Mouse (Mus musculus) kidney, embryonic 16.5 days (tissue): ENCODE measurements around the gene Atp5d. TPM values are rescaled to one million over a fixed set of nuclear protein-coding genes. Genes with fewer than 3 reads are reported as not detected.

ENCODE experiments used
- ATAC-seq: fragments of 200-750 bp; cut with Nextera tagmentation; 2 replicates; pipeline ENCODE4 v1.8.0; 2017; ENCODE audit warnings: moderate TSS enrichment; ENCODE audit not compliant: low FRiP score, low TSS enrichment
- H3K27ac ChIP-seq: fragments of 300-500 bp; sonication (generic); 2 replicates; pipeline ENCODE4 v1.5.1; 2014; ENCODE audit warnings: low read length
- H3K27me3 ChIP-seq: fragments of 300-500 bp; sonication (generic); 2 replicates; pipeline ENCODE4 v1.6.1; 2014; ENCODE audit warnings: low read length, control low read depth, mixed read lengths; ENCODE audit not compliant: insufficient read depth
- H3K36me3 ChIP-seq: fragments of 300-500 bp; sonication (generic); 2 replicates; pipeline ENCODE4 v1.6.1; 2014; ENCODE audit warnings: low read length, control low read depth, mixed read lengths; ENCODE audit not compliant: insufficient read depth
- H3K4me1 ChIP-seq: fragments of 300-500 bp; sonication (generic); 2 replicates; pipeline ENCODE4 v1.6.1; 2014; ENCODE audit warnings: low read length, control low read depth, mixed read lengths; ENCODE audit not compliant: insufficient read depth
- H3K4me2 ChIP-seq: fragments of 300-500 bp; sonication (generic); replicated peaks from 2 replicates; pipeline ENCODE4 v1.6.1; 2014; ENCODE audit warnings: low read depth, low read length
- H3K4me3 ChIP-seq: fragments of 300-500 bp; sonication (generic); 2 replicates; pipeline ENCODE4 v1.5.1; 2014; ENCODE audit warnings: mild to moderate bottlenecking, low read length
- H3K9ac ChIP-seq: fragments of 300-500 bp; sonication (generic); replicated peaks from 2 replicates; pipeline ENCODE4 v1.6.1; 2014; ENCODE audit warnings: low read length
- H3K9me3 ChIP-seq: fragments of 300-500 bp; sonication (generic); 2 replicates; pipeline ENCODE4 v1.6.1; 2016; ENCODE audit warnings: low read length, control low read depth
- WGBS: fragments of 180-500 bp; shearing (Covaris S2); extraction: QIAGEN DNeasy Blood & Tissue Kit; methylation state at CpG from one replicate; pipeline ENCODE4 v1.1.7; 2014; 5-methylcytosine and 5-hydroxymethylcytosine counted together
- polyA plus RNA-seq: library from polyadenylated mRNA; unstranded; fragments of >200 nt; fragmentation: Nextera tagmentation; extraction: Ambion mirVana; gene quantifications from 2 replicates; pipeline ENCODE4 v1.2.1, GENCODE M21; 2015

The Atp5d gene
- polyA plus RNA-seq, 1 experiment from 2014 or later, result 676 TPM

GRCm38 (mm10) chr10:80137626-80138552 is 543 bp upstream of the Atp5d start:
- Histone ChIP-seq H3K9me3 (no peaks in the 10 kb centered on the region), H3K27ac (peak overlapping the region; percentile 35), H3K4me1 (peaks cover 41% of the 10 kb centered on the region), H3K4me3 (peak overlapping the region; percentile 80), H3K4me2 (peak overlapping the region; percentile 99), H3K9ac (peak overlapping the region; percentile 89), H3K36me3 (peaks cover 11% of the 10 kb centered on the region; the same call in 1 of the 2 replicates), H3K27me3 (peaks cover 20% of the 10 kb centered on the region)
- WGBS, result 3% methylated on average over 22 of the region's 33 CpGs
- no peak for ATAC-seq

GRCm38 (mm10) chr10:80139439-80139775 is 975 bp downstream of the Atp5d start:
- Histone ChIP-seq H3K9ac (peak overlapping the region; percentile 89), H3K36me3 (peaks cover 16% of the 10 kb centered on the region), H3K9me3 (no peaks in the 10 kb centered on the region), H3K27ac (peak overlapping the region; percentile 79), H3K4me3 (peak overlapping the region; percentile 80), H3K4me1 (peaks cover 49% of the 10 kb centered on the region), H3K4me2 (peak overlapping the region; percentile 99), H3K27me3 (peaks cover 20% of the 10 kb centered on the region)
- ATAC-seq, result no peak
- WGBS, result under 1% methylated on average over 9 of the region's 10 CpGs

- ATAC-seq, result no peak
- WGBS, result 74% methylated on average over 11 of the region's 11 CpGs
- Histone ChIP-seq H3K4me2 (no peak overlapping the region), H3K9ac (no peak overlapping the region), H3K27ac (no peak overlapping the region), H3K27me3 (peaks cover 20% of the 10 kb centered on the region), H3K4me1 (peaks cover 49% of the 10 kb centered on the region), H3K36me3 (peaks cover 23% of the 10 kb centered on the region), H3K9me3 (no peaks in the 10 kb centered on the region), H3K4me3 (no peak overlapping the region; the same call in 1 of the 2 replicates)
These were observed 1.7 kb downstream of the Atp5d start for GRCm38 (mm10) chr10:80139975-80140665.

GRCm38 (mm10) chr10:80140666-80141035 is 2.2 kb downstream of the Atp5d start, which contains the start of gene Cbarp:
Cbarp (minus strand) TSS chr10:80140835.
- Histone ChIP-seq H3K4me1 (peaks cover 49% of the 10 kb centered on the region), H3K4me3 (peak within 1 kb of the TSS; percentile 80), H3K4me2 (peak within 1 kb of the TSS; percentile 99), H3K36me3 (peaks cover 27% of the 10 kb centered on the region), H3K27ac (peak within 1 kb of the TSS; percentile 89), H3K27me3 (peaks cover 18% of the 10 kb centered on the region), H3K9me3 (no peaks in the 10 kb centered on the region), H3K9ac (peak within 1 kb of the TSS; percentile 89)
- 78% methylated on average over 10 of the region's 10 CpGs for WGBS
- no peak for ATAC-seq

- Histone ChIP-seq H3K36me3 (peaks cover 29% of the 10 kb centered on the region), H3K9ac (peak overlapping the region; percentile 67), H3K27me3 (peaks cover 14% of the 10 kb centered on the region), H3K4me1 (peaks cover 55% of the 10 kb centered on the region), H3K4me2 (peak overlapping the region; percentile 85), H3K27ac (peak overlapping the region; percentile 89), H3K4me3 (peak overlapping the region; percentile 65), H3K9me3 (no peaks in the 10 kb centered on the region)
- WGBS, result 0% methylated on average over 29 of the region's 29 CpGs
- peak; percentile 62 for ATAC-seq
These were observed 2.8 kb downstream of the Atp5d start for GRCm38 (mm10) chr10:80141243-80141642.

- WGBS, result 1% methylated on average over 43 of the region's 43 CpGs
- H3K4me3 ChIP-seq, result peak overlapping the region; percentile 65
- peak overlapping the region; percentile 96 for H3K9ac ChIP-seq
- peaks cover 7% of the 10 kb centered on the region for H3K27me3 ChIP-seq
- H3K27ac ChIP-seq, result peak overlapping the region; percentile 89
- peaks cover 34% of the 10 kb centered on the region for H3K36me3 ChIP-seq
- peak; percentile 89 for ATAC-seq
- H3K4me2 ChIP-seq, result peak overlapping the region; percentile 85
- H3K9me3 ChIP-seq, result no peaks in the 10 kb centered on the region
- H3K4me1 ChIP-seq, result peaks cover 57% of the 10 kb centered on the region
These were observed 3.5 kb downstream of the Atp5d start for GRCm38 (mm10) chr10:80141786-80142529.

GRCm38 (mm10) chr10:80142530-80142925 is 4.1 kb downstream of the Atp5d start:
- WGBS, result 0% methylated on average over 15 of the region's 15 CpGs
- 0 out of 2 replicates have a peak, but pooled peaks cover 2% of the 10 kb centered on the region for H3K27me3 ChIP-seq

GRCm38 (mm10) chr10:80143664-80144063 is 5.2 kb downstream of the Atp5d start:
- Histone ChIP-seq H3K4me3 (0 out of 2 replicates have a peak overlapping the region, but pooled peaks have one; percentile 65), H3K4me1 (peaks cover 52% of the 10 kb centered on the region)
- 95% methylated on average over 7 of the region's 7 CpGs for WGBS

More at GRCm38 (mm10) chr10:80142530-80142925, 4.1 kb downstream of the Atp5d start:
- Histone ChIP-seq H3K36me3 (peaks cover 34% of the 10 kb centered on the region), H3K4me3 (peak overlapping the region; percentile 65), H3K4me1 (peaks cover 57% of the 10 kb centered on the region), H3K4me2 (peak overlapping the region; percentile 85), H3K9ac (peak overlapping the region; percentile 96), H3K27ac (peak overlapping the region; percentile 89), H3K9me3 (no peaks in the 10 kb centered on the region)
- ATAC-seq, result peak; percentile 1; the same call in 1 of the 2 replicates

GRCm38 (mm10) chr10:80144159-80144558 is 5.7 kb downstream of the Atp5d start:
- H3K9ac ChIP-seq, result no peak overlapping the region
- H3K27me3 ChIP-seq, result 0 out of 2 replicates have a peak, but pooled peaks cover 2% of the 10 kb centered on the region
- no peak overlapping the region for H3K27ac ChIP-seq
- peaks cover 34% of the 10 kb centered on the region for H3K36me3 ChIP-seq
- no peak for ATAC-seq
- peaks cover 52% of the 10 kb centered on the region for H3K4me1 ChIP-seq
- no peaks in the 10 kb centered on the region for H3K9me3 ChIP-seq
- 91% methylated on average over 12 of the region's 12 CpGs for WGBS
- H3K4me3 ChIP-seq, result no peak overlapping the region
- H3K4me2 ChIP-seq, result no peak overlapping the region

More at GRCm38 (mm10) chr10:80143664-80144063, 5.2 kb downstream of the Atp5d start:
- no peak for ATAC-seq
- Histone ChIP-seq H3K27ac (no peak overlapping the region), H3K9me3 (no peaks in the 10 kb centered on the region), H3K4me2 (peak overlapping the region; percentile 85; the same call in 1 of the 2 replicates), H3K36me3 (peaks cover 34% of the 10 kb centered on the region), H3K27me3 (0 out of 2 replicates have a peak, but pooled peaks cover 2% of the 10 kb centered on the region), H3K9ac (no peak overlapping the region)
